Mouse (Mus musculus) gastrocnemius, postnatal 14 days (tissue): ENCODE measurements around the gene Grik4. TPM values are rescaled to one million over a fixed set of nuclear protein-coding genes. Genes with fewer than 3 reads are reported as not detected.

ENCODE experiments used
- DNase-seq: peaks from one replicate; pipeline ENCODE4 v3.0.0; 2021; ENCODE audit warnings: mixed read lengths
- intact Hi-C: fragments of 180-260 bp; cut with DNase I; formaldehyde crosslinking; loops from one replicate; pipeline ENCODE4 v1.15.1; 2025; ENCODE audit warnings: low total_unique reads
- total RNA-seq, 2 experiments: library from RNA; stranded (reverse); gene quantifications; 2 replicates each; pipeline ENCODE4 v1.2.3; 2021

Gene Grik4
- total RNA-seq, 2 experiments from 2014 or later, result 0.33 to 0.35 TPM

GRCm38 (mm10) chr9:42550116-42550515 lies 394.2 kb downstream of the Grik4 start:
- DNase-seq, result peak; percentile 72
- intact Hi-C loops, result no loop called here

- intact Hi-C loops, result no loop called here
- no peak for DNase-seq
These were observed 395.3 kb downstream of the Grik4 start for GRCm38 (mm10) chr9:42548981-42549380.

GRCm38 (mm10) chr9:42544521-42544920 lies 399.8 kb downstream of the Grik4 start:
- intact Hi-C loops, result no loop called here
- DNase-seq, result no peak

- intact Hi-C loops, result no loop called here
- DNase-seq, result no peak
These were observed 410.8 kb downstream of the Grik4 start for GRCm38 (mm10) chr9:42533491-42533890.

- DNase-seq, result no peak
- intact Hi-C loops, result no loop called here
These were observed 411.3 kb downstream of the Grik4 start for GRCm38 (mm10) chr9:42533041-42533440.

- DNase-seq, result no peak
- intact Hi-C loops, result no loop called here
These were observed 412.3 kb downstream of the Grik4 start for GRCm38 (mm10) chr9:42531951-42532350.

- intact Hi-C loops, result no loop called here
- no peak for DNase-seq
These were observed 413.8 kb downstream of the Grik4 start for GRCm38 (mm10) chr9:42530221-42531152.

GRCm38 (mm10) chr9:42520587-42521084 lies 423.7 kb downstream of the Grik4 start:
- DNase-seq, result peak; percentile 37
- intact Hi-C loops, result no loop called here

GRCm38 (mm10) chr9:42518163-42518562 lies 426.1 kb downstream of the Grik4 start:
- intact Hi-C loops, result no loop called here
- no peak for DNase-seq

- intact Hi-C loops, result no loop called here
- DNase-seq, result no peak
These were observed 431.1 kb downstream of the Grik4 start for GRCm38 (mm10) chr9:42513159-42513558.

- no peak for DNase-seq
- intact Hi-C loops, result no loop called here
These were observed 432.0 kb downstream of the Grik4 start for GRCm38 (mm10) chr9:42512312-42512711.

- no peak for DNase-seq
- intact Hi-C loops, result no loop called here
These were observed 436.1 kb downstream of the Grik4 start for GRCm38 (mm10) chr9:42508235-42508634.

GRCm38 (mm10) chr9:42507709-42508108 lies 436.6 kb downstream of the Grik4 start, which contains the start of gene Tbcel:
Gene Tbcel (minus strand): TSS chr9:42507809.
- intact Hi-C loops, result no loop called here
- no peak for DNase-seq

GRCm38 (mm10) chr9:42507022-42507421 lies 437.3 kb downstream of the Grik4 start:
- intact Hi-C loops, result no loop called here
- no peak for DNase-seq

GRCm38 (mm10) chr9:42504971-42505510 lies 439.3 kb downstream of the Grik4 start:
- no peak for DNase-seq
- intact Hi-C loops, result no loop called here

- no peak for DNase-seq
These were observed 439.7 kb downstream of the Grik4 start for GRCm38 (mm10) chr9:42504559-42504958.

GRCm38 (mm10) chr9:42503709-42504108 lies 440.6 kb downstream of the Grik4 start:
- intact Hi-C loops, result no loop called here
- no peak for DNase-seq

More at GRCm38 (mm10) chr9:42504559-42504958, 439.7 kb downstream of the Grik4 start:
- intact Hi-C loops, result no loop called here

- intact Hi-C loops, result no loop called here
- DNase-seq, result no peak
These were observed 448.0 kb downstream of the Grik4 start for GRCm38 (mm10) chr9:42496296-42496695.

- intact Hi-C loops, result no loop called here
- DNase-seq, result no peak
These were observed 452.5 kb downstream of the Grik4 start for GRCm38 (mm10) chr9:42491780-42492179.

- no peak for DNase-seq
- intact Hi-C loops, result no loop called here
These were observed 453.5 kb downstream of the Grik4 start for GRCm38 (mm10) chr9:42490589-42491382.
